Comparison of ENCODE assay signal across 7 mouse cellular contexts in genomic region chr12:115999784-116000183, GRCm38 (mm10). TPM values are rescaled to one million over a fixed set of nuclear protein-coding genes. Genes with fewer than 3 reads are reported as not detected.
A peak's percentile ranks its signal among the peaks of the same experiment; 100 is the strongest.
DNase-seq lines count a peak whose midpoint lies in the region; ATAC-seq and TF ChIP-seq lines count a peak whose summit lies in the region.
"Not testable (repeated sequence)": the region's sequence is repeated elsewhere in the genome, so short reads cannot be mapped to it uniquely, and the experiment has no call there.

No protein-coding gene starts in this region.

- DNase-seq in CD4-positive, CD25-positive, alpha-beta regulatory T cell, adult 2 months (ENCODE audit: low read depth, low spot score), result peak; percentile 15
- peak; percentile 14 to 30 for DNase-seq in natural killer cell, adult 2 months (ENCODE audit: low spot score in 2 of 2)
- peak; percentile 66 for DNase-seq in thymus, adult 2 months
- DNase-seq in thymus, postnatal 14 days, result peak; percentile 70
- peak; percentile 29 for DNase-seq in thymus, postnatal 4 days

- H3K4me1 ChIP-seq in thymus, adult 2 months (replicated peaks; ENCODE audit: control insufficient read depth, insufficient read depth, low read length), result not testable (repeated sequence)

- peak; percentile 73 for ATAC-seq in common myeloid progenitor, adult 5-6 weeks (replicated peaks; ENCODE audit: low read depth, poor library complexity, severe bottlenecking)
- peak; percentile 66 for ATAC-seq in megakaryocyte, adult 5-6 weeks (ENCODE audit: poor library complexity, severe bottlenecking)

- H3K27me3 ChIP-seq in thymus, adult 2 months (ENCODE audit: control insufficient read depth, insufficient read depth, low read length), result not testable (repeated sequence)

- not testable (repeated sequence) for TF ChIP-seq POLR2A in thymus, adult 2 months (IDR thresholded peaks at IDR 0.05; ENCODE audit: control insufficient read depth, extremely low read depth, insufficient read depth, low read length, poor library complexity)

- TF ChIP-seq CTCF in thymus, adult 2 months (IDR thresholded peaks at IDR 0.05; ENCODE audit: borderline replicate concordance, control insufficient read depth, extremely low read depth, insufficient read depth, low read length, poor library complexity), result not testable (repeated sequence)

- WGBS in thymus, adult 2 months, result 6% methylated on average over 3 of the region's 3 CpGs

- H3K27ac ChIP-seq in thymus, adult 2 months (ENCODE audit: control insufficient read depth, insufficient read depth, low read length), result not testable (repeated sequence)

- H3K36me3 ChIP-seq in thymus, adult 2 months (ENCODE audit: control insufficient read depth, insufficient read depth, low read length), result not testable (repeated sequence)

- H3K4me3 ChIP-seq in thymus, adult 2 months (ENCODE audit: control insufficient read depth, insufficient read depth, low read length), result not testable (repeated sequence)

RNA-seq across cellular contexts. Expression of gene Zfp386, which starts 47.7 kb away (rescaled TPM):
- total RNA-seq in common myeloid progenitor, adult 5-6 weeks (2017), result 52.2 and 64.0 TPM in 2 replicates
- total RNA-seq in megakaryocyte, adult 5-6 weeks (2015), result 54.7 and 57.5 TPM in 2 replicates
- 37.5 and 51.5 TPM in 2 replicates for total RNA-seq in megakaryocyte, adult 5-6 weeks (2017)
- polyA plus RNA-seq in thymus, adult 2 months (2012; rRNA removed), result 12.0 and 14.4 TPM in 2 replicates

Comparison
In these comparisons a context has a peak if more than half of its experiments do, and no peak if none do; other contexts are left out.
1. DNase-seq: peak in every context shown above with its lines; median percentile 70 in thymus, postnatal 14 days; 66 in thymus, adult 2 months; 29 in thymus, postnatal 4 days; 22 in natural killer cell, adult 2 months; 15 in CD4-positive, CD25-positive, alpha-beta regulatory T cell, adult 2 months.